Mouse (Mus musculus) liver, embryonic 13.5 days (tissue): ENCODE results near the gene 2210016L21Rik. TPM values are rescaled to one million over a fixed set of nuclear protein-coding genes. Genes with fewer than 3 reads are reported as not detected.

Experiments used
- ATAC-seq: fragments of 200-750 bp; cut with Nextera tagmentation; 2 replicates; pipeline ENCODE4 v1.8.0; 2017; ENCODE audit warnings: low read depth, mild to moderate bottlenecking, moderate number of reproducible peaks, moderate library complexity
- DNase-seq: peaks from one replicate; pipeline ENCODE4 v3.0.0; 2022
- H3K27ac ChIP-seq: fragments of 300-500 bp; sonication (generic); 2 replicates; pipeline ENCODE4 v1.5.1; 2015; ENCODE audit warnings: moderate library complexity, mild to moderate bottlenecking, inconsistent platforms
- H3K27me3 ChIP-seq: fragments of 300-500 bp; sonication (generic); 2 replicates; pipeline ENCODE4 v1.6.1; 2015; ENCODE audit warnings: mild to moderate bottlenecking, inconsistent platforms
- H3K36me3 ChIP-seq: fragments of 300-500 bp; sonication (generic); 2 replicates; pipeline ENCODE4 v1.6.1; 2015; ENCODE audit warnings: mild to moderate bottlenecking, inconsistent platforms
- H3K4me1 ChIP-seq: fragments of 300-500 bp; sonication (generic); replicated peaks from 2 replicates; pipeline ENCODE4 v1.6.1; 2015; ENCODE audit warnings: inconsistent platforms
- H3K4me2 ChIP-seq: fragments of 300-500 bp; sonication (generic); 2 replicates; pipeline ENCODE4 v1.6.1; 2015; ENCODE audit warnings: inconsistent platforms, mild to moderate bottlenecking, moderate library complexity
- H3K4me3 ChIP-seq: fragments of 300-500 bp; sonication (generic); replicated peaks from 2 replicates; pipeline ENCODE4 v1.5.1; 2015; ENCODE audit warnings: mild to moderate bottlenecking, inconsistent platforms
- H3K9ac ChIP-seq: fragments of 300-500 bp; sonication (generic); 2 replicates; pipeline ENCODE4 v1.6.1; 2015; ENCODE audit warnings: mild to moderate bottlenecking, inconsistent platforms
- H3K9me3 ChIP-seq: fragments of 300-500 bp; sonication (generic); replicated peaks from 2 replicates; pipeline ENCODE4 v1.6.1; 2016; ENCODE audit warnings: inconsistent platforms
- WGBS: fragments of 180-500 bp; shearing (Covaris S2); methylation state at CpG from one replicate; pipeline ENCODE4 v1.1.7; 2015; ENCODE audit not compliant: insufficient replicate concordance; 5-methylcytosine and 5-hydroxymethylcytosine counted together
- polyA plus RNA-seq: library from polyadenylated mRNA; unstranded; fragments of >200 nt; fragmentation: Nextera tagmentation; extraction: Ambion mirVana; gene quantifications from 2 replicates; pipeline ENCODE4 v1.2.1, GENCODE M21; 2015

The 2210016L21Rik gene
- 22.2 and 24.6 TPM in 2 replicates for polyA plus RNA-seq

GRCm38 (mm10) chr5:114942074-114942765 is at the start of gene 2210016L21Rik:
2210016L21Rik (plus strand) TSS chr5:114942158.
- Histone ChIP-seq H3K36me3 (peaks cover 17% of the 10 kb centered on the region), H3K27me3 (no peaks in the 10 kb centered on the region), H3K9me3 (no peaks in the 10 kb centered on the region), H3K4me3 (peak within 1 kb of the TSS; percentile 87), H3K4me1 (peaks cover 11% of the 10 kb centered on the region), H3K27ac (peak within 1 kb of the TSS; percentile 80), H3K4me2 (peak within 1 kb of the TSS; percentile 85), H3K9ac (peak within 1 kb of the TSS; percentile 91)
- 2% methylated on average over 39 of the region's 39 CpGs for WGBS
- ATAC-seq (peak; percentile 89), DNase-seq (peak; percentile 84)

GRCm38 (mm10) chr5:114895542-114895941 is 46.4 kb upstream of the 2210016L21Rik start:
- Histone ChIP-seq H3K4me3 (no peak overlapping the region), H3K4me1 (peaks cover 10% of the 10 kb centered on the region; the same call in 1 of the 2 replicates), H3K27ac (no peak overlapping the region), H3K4me2 (no peak overlapping the region), H3K27me3 (peaks cover 14% of the 10 kb centered on the region; the same call in 1 of the 2 replicates), H3K9ac (no peak overlapping the region), H3K36me3 (no peaks in the 10 kb centered on the region), H3K9me3 (no peaks in the 10 kb centered on the region)
- 65% methylated on average over 4 of the region's 4 CpGs for WGBS
- ATAC-seq = no peak
- DNase-seq = no peak

GRCm38 (mm10) chr5:114896688-114897373 is 45.1 kb upstream of the 2210016L21Rik start, which contains the start of gene Oasl2:
Oasl2 (plus strand) TSS chr5:114896936.
- Histone ChIP-seq H3K4me3 (peak within 1 kb of the TSS; percentile 11), H3K36me3 (no peaks in the 10 kb centered on the region), H3K27ac (no peak within 1 kb of the TSS), H3K4me2 (peak within 1 kb of the TSS; percentile 41), H3K27me3 (peaks cover 14% of the 10 kb centered on the region; the same call in 1 of the 2 replicates), H3K9me3 (no peaks in the 10 kb centered on the region), H3K4me1 (peaks cover 10% of the 10 kb centered on the region; the same call in 1 of the 2 replicates), H3K9ac (no peak within 1 kb of the TSS)
- 44% methylated on average over 13 of the region's 13 CpGs for WGBS
- no peak for ATAC-seq
- DNase-seq = no peak

- Histone ChIP-seq H3K4me3 (peak overlapping the region; percentile 11), H3K27ac (no peak overlapping the region), H3K27me3 (peaks cover 14% of the 10 kb centered on the region; the same call in 1 of the 2 replicates), H3K36me3 (no peaks in the 10 kb centered on the region), H3K9ac (no peak overlapping the region), H3K4me2 (peak overlapping the region; percentile 41), H3K9me3 (no peaks in the 10 kb centered on the region), H3K4me1 (peaks cover 10% of the 10 kb centered on the region; the same call in 1 of the 2 replicates)
- ATAC-seq = no peak
- WGBS = 3% methylated on average over 7 of the region's 7 CpGs
- DNase-seq = no peak
Measured at GRCm38 (mm10) chr5:114897374-114897793, 44.6 kb upstream of the 2210016L21Rik start.

GRCm38 (mm10) chr5:114898857-114899256 is 43.1 kb upstream of the 2210016L21Rik start:
- peaks cover 14% of the 10 kb centered on the region; the same call in 1 of the 2 replicates for H3K27me3 ChIP-seq
- no peaks in the 10 kb centered on the region for H3K36me3 ChIP-seq
- no peak overlapping the region for H3K9ac ChIP-seq
- DNase-seq (no peak), ATAC-seq (no peak)
- H3K4me3 ChIP-seq = no peak overlapping the region
- H3K27ac ChIP-seq = no peak overlapping the region
- H3K4me2 ChIP-seq = no peak overlapping the region
- WGBS = 52% methylated on average over 7 of the region's 7 CpGs
- no peaks in the 10 kb centered on the region for H3K9me3 ChIP-seq
- peaks cover 10% of the 10 kb centered on the region; the same call in 1 of the 2 replicates for H3K4me1 ChIP-seq

GRCm38 (mm10) chr5:114902413-114902812 is 39.5 kb upstream of the 2210016L21Rik start:
- no peak overlapping the region for H3K27ac ChIP-seq
- H3K27me3 ChIP-seq = peaks cover 14% of the 10 kb centered on the region; the same call in 1 of the 2 replicates
- ATAC-seq (no peak), DNase-seq (no peak)
- H3K36me3 ChIP-seq = no peaks in the 10 kb centered on the region
- no peak overlapping the region for H3K4me3 ChIP-seq
- H3K9me3 ChIP-seq = no peaks in the 10 kb centered on the region
- H3K9ac ChIP-seq = no peak overlapping the region
- H3K4me1 ChIP-seq = no peaks in the 10 kb centered on the region
- H3K4me2 ChIP-seq = no peak overlapping the region
- WGBS = 25% methylated on average over 1 of the region's 1 CpGs

- DNase-seq (no peak), ATAC-seq (no peak)
- Histone ChIP-seq H3K36me3 (no peaks in the 10 kb centered on the region), H3K27ac (no peak overlapping the region), H3K4me2 (no peak overlapping the region), H3K9me3 (no peaks in the 10 kb centered on the region), H3K9ac (no peak overlapping the region), H3K27me3 (no peaks in the 10 kb centered on the region), H3K4me1 (no peaks in the 10 kb centered on the region), H3K4me3 (no peak overlapping the region)
- WGBS = 54% methylated on average over 13 of the region's 13 CpGs
Measured at GRCm38 (mm10) chr5:114908598-114909305, 33.2 kb upstream of the 2210016L21Rik start.

- WGBS = 43% methylated on average over 4 of the region's 4 CpGs
- ATAC-seq (no peak), DNase-seq (no peak)
- Histone ChIP-seq H3K36me3 (no peaks in the 10 kb centered on the region), H3K27ac (no peak overlapping the region), H3K27me3 (no peaks in the 10 kb centered on the region), H3K4me2 (no peak overlapping the region), H3K9ac (no peak overlapping the region), H3K4me3 (no peak overlapping the region), H3K9me3 (no peaks in the 10 kb centered on the region), H3K4me1 (no peaks in the 10 kb centered on the region)
Measured at GRCm38 (mm10) chr5:114913686-114914085, 28.3 kb upstream of the 2210016L21Rik start.

- no peak overlapping the region for H3K27ac ChIP-seq
- no peaks in the 10 kb centered on the region for H3K4me1 ChIP-seq
- H3K4me2 ChIP-seq = no peak overlapping the region
- H3K27me3 ChIP-seq = no peaks in the 10 kb centered on the region
- no peaks in the 10 kb centered on the region for H3K36me3 ChIP-seq
- H3K9me3 ChIP-seq = no peaks in the 10 kb centered on the region
- ATAC-seq (no peak), DNase-seq (no peak)
- no peak overlapping the region for H3K4me3 ChIP-seq
- H3K9ac ChIP-seq = no peak overlapping the region
- 58% methylated on average over 8 of the region's 8 CpGs for WGBS
Measured at GRCm38 (mm10) chr5:114914855-114915254, 27.1 kb upstream of the 2210016L21Rik start.

GRCm38 (mm10) chr5:114915854-114916253 is 26.1 kb upstream of the 2210016L21Rik start:
- no peak for ATAC-seq
- DNase-seq = no peak
- no peak overlapping the region for H3K4me3 ChIP-seq

GRCm38 (mm10) chr5:114916777-114917176 is 25.2 kb upstream of the 2210016L21Rik start:
- Histone ChIP-seq H3K4me3 (no peak overlapping the region), H3K36me3 (no peaks in the 10 kb centered on the region), H3K4me1 (peaks cover 4% of the 10 kb centered on the region), H3K9me3 (no peaks in the 10 kb centered on the region), H3K27me3 (no peaks in the 10 kb centered on the region), H3K9ac (no peak overlapping the region), H3K27ac (no peak overlapping the region), H3K4me2 (no peak overlapping the region)
- WGBS = 48% methylated on average over 4 of the region's 4 CpGs
- DNase-seq (no peak), ATAC-seq (no peak)

More at GRCm38 (mm10) chr5:114915854-114916253, 26.1 kb upstream of the 2210016L21Rik start:
- no peak overlapping the region for H3K9ac ChIP-seq
- H3K27ac ChIP-seq = no peak overlapping the region
- H3K4me1 ChIP-seq = no peaks in the 10 kb centered on the region
- 59% methylated on average over 5 of the region's 5 CpGs for WGBS
- H3K4me2 ChIP-seq = no peak overlapping the region
- no peaks in the 10 kb centered on the region for H3K9me3 ChIP-seq
- no peaks in the 10 kb centered on the region for H3K36me3 ChIP-seq
- no peaks in the 10 kb centered on the region for H3K27me3 ChIP-seq
